Mouse (Mus musculus) left cerebral cortex, adult 8-10 months (tissue): Measurements from ENCODE around the gene Zc3hc1. TPM values are rescaled to one million over a fixed set of nuclear protein-coding genes. Genes with fewer than 3 reads are reported as not detected.

Source experiments
- DNase-seq, 2 experiments: peaks; one replicate each; pipeline ENCODE4 v3.0.0; 2022; ENCODE audit warnings: low spot score in 2 of 2
- total RNA-seq, 4 experiments: library from RNA; stranded (reverse); gene quantifications; 2 replicates each; pipeline ENCODE4 v1.2.4; 2022

Zc3hc1 gene
- total RNA-seq, 4 experiments from 2014 or later, result 25.5 to 30.3 (median 26.7) TPM

DNA sequence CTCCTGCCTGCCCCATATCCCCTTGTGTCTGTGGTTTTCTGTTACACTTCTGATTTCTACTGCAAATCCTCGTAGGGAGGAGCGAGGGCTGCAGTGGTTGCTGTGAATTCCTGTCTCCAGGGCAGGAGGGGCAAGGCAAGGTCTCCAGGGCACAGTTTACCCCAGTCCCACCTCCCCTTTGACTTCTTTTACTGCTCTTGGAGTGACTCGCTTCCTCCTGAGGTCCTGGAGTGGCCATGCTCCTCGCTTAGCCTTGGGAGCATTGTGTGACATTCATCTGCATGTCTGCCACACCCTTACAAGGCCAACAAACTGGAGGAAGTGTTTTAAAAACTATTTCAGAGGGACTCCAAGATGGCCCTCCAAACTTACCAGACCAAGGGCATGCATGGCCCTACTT is 69.8 kb downstream of the Zc3hc1 start:
- no peak for DNase-seq

GRCm38 (mm10) chr6:30319216-30319615 is 71.6 kb downstream of the Zc3hc1 start:
- DNase-seq, result no peak

Other genes starting within 250 kb of the Zc3hc1 start
- gene Ube2h, start 86.5 kb downstream of the Zc3hc1 start, total RNA-seq, result 10 to 100 TPM; 85.2 to 87.7 (median 87.5) TPM
- gene Klhdc10, start 10.8 kb upstream of the Zc3hc1 start, total RNA-seq, result 100 to 1,000 TPM in 1 of 4 experiments, 10 to 100 TPM in 3; 86.0 to 101 (median 90.6) TPM
- 10 to 100 TPM; 22.8 to 25.2 (median 24.0) TPM for gene Tmem209, start 118.8 kb upstream of the Zc3hc1 start, total RNA-seq
- 1 to 10 TPM in 1 of 4 experiments, under 1 TPM in 3; 0.58 to 1.1 (median 0.86) TPM for gene Ssmem1, start 118.8 kb upstream of the Zc3hc1 start, total RNA-seq
- 1 to 10 TPM; 1.2 to 4.0 (median 2.1) TPM for gene Cpa2, start 150.6 kb upstream of the Zc3hc1 start, total RNA-seq
- gene Cpa4, start 177.3 kb upstream of the Zc3hc1 start, total RNA-seq, result under 1 TPM; 0.17 to 0.39 (median 0.18) TPM
- not detected for gene Cpa5, start 220.0 kb upstream of the Zc3hc1 start, total RNA-seq
- gene Cpa1, start 248.2 kb upstream of the Zc3hc1 start, total RNA-seq, result not detected